Mouse (Mus musculus): ENCODE results near the gene Inppl1. TPM values are rescaled to one million over a fixed set of nuclear protein-coding genes. Genes with fewer than 3 reads are reported as not detected.

Inppl1 gene
- 37.6 and 37.8 TPM in 2 replicates for polyA plus RNA-seq (2016; fragmentation: Nextera tagmentation; extraction: Ambion mirVana)

GRCm38 (mm10) chr7:101837606-101838471 is at the start of gene Inppl1:
Gene Inppl1 (minus strand): TSS chr7:101838229.
- WGBS = under 1% methylated on average over 64 of the region's 64 CpGs
- DNase-seq (ENCODE audit: low spot score) = peak; percentile 90
- Histone ChIP-seq H3K4me1 (replicated peaks) (peaks cover 54% of the 10 kb centered on the region), H3K36me3 (peaks cover 16% of the 10 kb centered on the region), H3K27ac (peak within 1 kb of the TSS; percentile 99), H3K4me3 (peak within 1 kb of the TSS; percentile 97), H3K27me3 (ENCODE audit: insufficient read depth, poor library complexity, severe bottlenecking) (no peaks in the 10 kb centered on the region), H3K9me3 (no peaks in the 10 kb centered on the region)

- Histone ChIP-seq H3K36me3 (no peaks in the 10 kb centered on the region), H3K27ac (no peak overlapping the region), H3K9me3 (no peaks in the 10 kb centered on the region), H3K27me3 (ENCODE audit: insufficient read depth, poor library complexity, severe bottlenecking) (no peaks in the 10 kb centered on the region), H3K4me1 (replicated peaks) (0 out of 2 replicates have a peak, but pooled peaks cover 4% of the 10 kb centered on the region), H3K4me3 (no peak overlapping the region)
- WGBS = 88% methylated on average over 6 of the region's 6 CpGs
- DNase-seq (ENCODE audit: low spot score) = no peak
Observed at GRCm38 (mm10) chr7:101886274-101886673, 48.2 kb upstream of the Inppl1 start.

- H3K27me3 ChIP-seq (ENCODE audit: insufficient read depth, poor library complexity, severe bottlenecking) = no peaks in the 10 kb centered on the region
- 0 out of 2 replicates have a peak, but pooled peaks cover 4% of the 10 kb centered on the region for H3K4me1 ChIP-seq (replicated peaks)
- H3K27ac ChIP-seq = no peak overlapping the region
- no peak for DNase-seq (ENCODE audit: low spot score)
- WGBS = 92% methylated on average over 4 of the region's 4 CpGs
- H3K4me3 ChIP-seq = no peak overlapping the region
- H3K36me3 ChIP-seq = no peaks in the 10 kb centered on the region
- H3K9me3 ChIP-seq = no peaks in the 10 kb centered on the region
Observed at GRCm38 (mm10) chr7:101884160-101884559, 46.1 kb upstream of the Inppl1 start.

GRCm38 (mm10) chr7:101882413-101883154 is 44.6 kb upstream of the Inppl1 start:
- H3K36me3 ChIP-seq = no peaks in the 10 kb centered on the region
- H3K27me3 ChIP-seq (ENCODE audit: insufficient read depth, poor library complexity, severe bottlenecking) = no peaks in the 10 kb centered on the region
- no peak for DNase-seq (ENCODE audit: low spot score)
- H3K4me3 ChIP-seq = no peak overlapping the region
- 0 out of 2 replicates have a peak, but pooled peaks cover 4% of the 10 kb centered on the region for H3K4me1 ChIP-seq (replicated peaks)
- H3K9me3 ChIP-seq = no peaks in the 10 kb centered on the region
- H3K27ac ChIP-seq = no peak overlapping the region
- 67% methylated on average over 9 of the region's 9 CpGs for WGBS

- H3K36me3 ChIP-seq = no peaks in the 10 kb centered on the region
- DNase-seq (ENCODE audit: low spot score) = no peak
- H3K27me3 ChIP-seq (ENCODE audit: insufficient read depth, poor library complexity, severe bottlenecking) = no peaks in the 10 kb centered on the region
- no peak overlapping the region for H3K4me3 ChIP-seq
- no peaks in the 10 kb centered on the region for H3K9me3 ChIP-seq
- no peak overlapping the region for H3K27ac ChIP-seq
- H3K4me1 ChIP-seq (replicated peaks) = 0 out of 2 replicates have a peak, but pooled peaks cover 4% of the 10 kb centered on the region
- WGBS = 81% methylated on average over 4 of the region's 4 CpGs
Observed at GRCm38 (mm10) chr7:101880855-101881254, 42.8 kb upstream of the Inppl1 start.

GRCm38 (mm10) chr7:101875978-101876377 is 37.9 kb upstream of the Inppl1 start:
- DNase-seq (ENCODE audit: low spot score) = no peak
- Histone ChIP-seq H3K4me3 (no peak overlapping the region), H3K36me3 (no peaks in the 10 kb centered on the region), H3K4me1 (replicated peaks) (no peaks in the 10 kb centered on the region), H3K9me3 (no peaks in the 10 kb centered on the region), H3K27ac (no peak overlapping the region), H3K27me3 (ENCODE audit: insufficient read depth, poor library complexity, severe bottlenecking) (no peaks in the 10 kb centered on the region)
- WGBS = 94% methylated on average over 1 of the region's 1 CpGs

- Histone ChIP-seq H3K27me3 (ENCODE audit: insufficient read depth, poor library complexity, severe bottlenecking) (no peaks in the 10 kb centered on the region), H3K36me3 (no peaks in the 10 kb centered on the region), H3K27ac (no peak overlapping the region), H3K9me3 (no peaks in the 10 kb centered on the region), H3K4me1 (replicated peaks) (peaks cover 20% of the 10 kb centered on the region), H3K4me3 (no peak overlapping the region)
- WGBS = 92% methylated on average over 3 of the region's 3 CpGs
- DNase-seq (ENCODE audit: low spot score) = no peak
Observed at GRCm38 (mm10) chr7:101871296-101871695, 33.3 kb upstream of the Inppl1 start.

DNA sequence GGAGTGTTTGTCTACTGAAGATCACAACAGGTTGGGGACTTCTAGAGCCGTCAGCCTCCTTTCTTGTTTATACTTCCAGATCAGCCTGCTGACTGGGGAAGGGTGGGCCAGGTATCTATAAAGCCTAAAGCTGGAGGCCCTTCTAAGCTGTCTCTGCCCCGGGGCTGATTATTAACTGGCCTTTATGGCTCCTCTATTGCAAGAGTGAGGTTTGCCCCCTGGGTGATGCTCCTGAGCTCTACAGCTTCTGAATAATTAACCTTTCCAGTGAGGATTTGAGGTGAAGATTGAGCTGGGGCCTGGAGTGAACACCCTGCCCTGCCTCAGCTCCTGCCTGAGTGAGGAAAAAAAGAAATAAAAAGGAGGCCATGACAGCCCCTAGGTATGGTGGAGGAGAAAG is 32.6 kb upstream of the Inppl1 start, which contains the start of gene Folr1:
Gene Folr1, minus strand, starts transcription at position 160 of the 400 bp plus-strand sequence.
- DNase-seq (ENCODE audit: low spot score) = no peak
- Histone ChIP-seq H3K4me1 (replicated peaks) (peaks cover 20% of the 10 kb centered on the region), H3K4me3 (no peak within 1 kb of the TSS), H3K36me3 (no peaks in the 10 kb centered on the region), H3K27ac (no peak within 1 kb of the TSS), H3K27me3 (ENCODE audit: insufficient read depth, poor library complexity, severe bottlenecking) (no peaks in the 10 kb centered on the region), H3K9me3 (no peaks in the 10 kb centered on the region)
- 83% methylated on average over 2 of the region's 2 CpGs for WGBS

- no peak overlapping the region for H3K4me3 ChIP-seq
Observed at GRCm38 (mm10) chr7:101869163-101869500, 31.1 kb upstream of the Inppl1 start.

GRCm38 (mm10) chr7:101868241-101869162 is 30.5 kb upstream of the Inppl1 start:
- no peak for DNase-seq (ENCODE audit: low spot score)
- Histone ChIP-seq H3K9me3 (no peaks in the 10 kb centered on the region), H3K4me3 (no peak overlapping the region), H3K36me3 (no peaks in the 10 kb centered on the region), H3K27ac (no peak overlapping the region), H3K4me1 (replicated peaks) (peaks cover 20% of the 10 kb centered on the region), H3K27me3 (ENCODE audit: insufficient read depth, poor library complexity, severe bottlenecking) (no peaks in the 10 kb centered on the region)
- WGBS = 57% methylated on average over 13 of the region's 13 CpGs

More at GRCm38 (mm10) chr7:101869163-101869500, 31.1 kb upstream of the Inppl1 start:
- Histone ChIP-seq H3K36me3 (no peaks in the 10 kb centered on the region), H3K9me3 (no peaks in the 10 kb centered on the region), H3K4me1 (replicated peaks) (peaks cover 20% of the 10 kb centered on the region), H3K27ac (no peak overlapping the region), H3K27me3 (ENCODE audit: insufficient read depth, poor library complexity, severe bottlenecking) (no peaks in the 10 kb centered on the region)
- peak; percentile 7 for DNase-seq (ENCODE audit: low spot score)
- WGBS = 45% methylated on average over 7 of the region's 7 CpGs

- H3K4me3 ChIP-seq = no peak overlapping the region
- peaks cover 20% of the 10 kb centered on the region for H3K4me1 ChIP-seq (replicated peaks)
- 98% methylated on average over 4 of the region's 4 CpGs for WGBS
- no peak for DNase-seq (ENCODE audit: low spot score)
- no peaks in the 10 kb centered on the region for H3K27me3 ChIP-seq (ENCODE audit: insufficient read depth, poor library complexity, severe bottlenecking)
- H3K9me3 ChIP-seq = no peaks in the 10 kb centered on the region
- no peak overlapping the region for H3K27ac ChIP-seq
- no peaks in the 10 kb centered on the region for H3K36me3 ChIP-seq
Observed at GRCm38 (mm10) chr7:101867482-101867881, 29.5 kb upstream of the Inppl1 start.

Measured in hindbrain, embryonic 10.5 days (tissue).